Mouse (Mus musculus) heart, embryonic 14.5 days (tissue): ENCODE data around the gene Rsrp1. TPM values are rescaled to one million over a fixed set of nuclear protein-coding genes. Genes with fewer than 3 reads are reported as not detected.
A peak's percentile ranks its signal among the peaks of the same experiment; 100 is the strongest.

Experiments used
- ATAC-seq: fragments of 200-750 bp; cut with Nextera tagmentation; 2 replicates; pipeline ENCODE4 v1.8.0; 2017; ENCODE audit warnings: low read depth, moderate TSS enrichment; ENCODE audit not compliant: insufficient number of reproducible peaks, insufficient read depth, low FRiP score
- H3K27ac ChIP-seq, 2 experiments: fragments of 200-500 bp in 1 of 2; fragments of 300-500 bp in 1 of 2; sonication (generic) in 1 of 2; replicated peaks in 1 of 2; 2 replicates each; pipeline ENCODE4 v1.5.1; 2012 to 2014; ENCODE audit warnings: low read depth in 2 of 2, low read length in 2 of 2, control low read depth in 1 of 2, mild to moderate bottlenecking in 1 of 2, mixed read lengths in 1 of 2; ENCODE audit not compliant: control insufficient read depth in 1 of 2, insufficient read depth in 1 of 2
- H3K27me3 ChIP-seq: fragments of 300-500 bp; sonication (generic); 2 replicates; pipeline ENCODE4 v1.6.1; 2014; ENCODE audit warnings: mild to moderate bottlenecking, low read length, control low read depth; ENCODE audit not compliant: control insufficient read depth, insufficient read depth
- H3K36me3 ChIP-seq: fragments of 300-500 bp; sonication (generic); 2 replicates; pipeline ENCODE4 v1.6.1; 2014; ENCODE audit warnings: mild to moderate bottlenecking, control low read depth, low read length, mixed read lengths; ENCODE audit not compliant: control insufficient read depth, insufficient read depth
- H3K4me1 ChIP-seq, 2 experiments: fragments of 200-500 bp in 1 of 2; fragments of 300-500 bp in 1 of 2; sonication (generic) in 1 of 2; 2 replicates each; pipeline ENCODE4 v1.6.1; 2012 to 2014; ENCODE audit warnings: low read length in 2 of 2, control low read depth in 1 of 2, mixed read lengths in 1 of 2; ENCODE audit not compliant: control insufficient read depth in 2 of 2, insufficient read depth in 2 of 2
- H3K4me2 ChIP-seq: fragments of 300-500 bp; sonication (generic); 2 replicates; pipeline ENCODE4 v1.6.1; 2014; ENCODE audit warnings: mild to moderate bottlenecking, low read length
- H3K4me3 ChIP-seq, 2 experiments: fragments of 200-500 bp in 1 of 2; fragments of 300-500 bp in 1 of 2; sonication (generic) in 1 of 2; 2 replicates each; pipeline ENCODE4 v1.5.1; 2012 to 2014; ENCODE audit warnings: low read length in 2 of 2, mild to moderate bottlenecking in 2 of 2, control low read depth in 1 of 2, low read depth in 1 of 2, moderate library complexity in 1 of 2; ENCODE audit not compliant: control insufficient read depth in 1 of 2, insufficient read depth in 1 of 2
- H3K9ac ChIP-seq: fragments of 300-500 bp; sonication (generic); 2 replicates; pipeline ENCODE4 v1.6.1; 2014; ENCODE audit warnings: mild to moderate bottlenecking, low read length
- H3K9me3 ChIP-seq: fragments of 300-500 bp; sonication (generic); 2 replicates; pipeline ENCODE4 v1.6.1; 2016; ENCODE audit warnings: low read length, control low read depth; ENCODE audit not compliant: control insufficient read depth
- whole genome bisulfite sequencing: fragments of 180-500 bp; shearing (Covaris S2); extraction: QIAGEN DNeasy Blood & Tissue Kit; methylation state at CpG from one replicate; pipeline ENCODE4 v1.1.7; 2014; 5-methylcytosine and 5-hydroxymethylcytosine counted together
- polyA plus RNA-seq: library from polyadenylated mRNA; unstranded; fragments of >200 nt; fragmentation: Nextera tagmentation; extraction: Ambion mirVana; gene quantifications from 2 replicates; pipeline ENCODE4 v1.2.1, GENCODE M21; 2014

Rsrp1 gene
- 341 TPM in 2 replicates for polyA plus RNA-seq

DNA sequence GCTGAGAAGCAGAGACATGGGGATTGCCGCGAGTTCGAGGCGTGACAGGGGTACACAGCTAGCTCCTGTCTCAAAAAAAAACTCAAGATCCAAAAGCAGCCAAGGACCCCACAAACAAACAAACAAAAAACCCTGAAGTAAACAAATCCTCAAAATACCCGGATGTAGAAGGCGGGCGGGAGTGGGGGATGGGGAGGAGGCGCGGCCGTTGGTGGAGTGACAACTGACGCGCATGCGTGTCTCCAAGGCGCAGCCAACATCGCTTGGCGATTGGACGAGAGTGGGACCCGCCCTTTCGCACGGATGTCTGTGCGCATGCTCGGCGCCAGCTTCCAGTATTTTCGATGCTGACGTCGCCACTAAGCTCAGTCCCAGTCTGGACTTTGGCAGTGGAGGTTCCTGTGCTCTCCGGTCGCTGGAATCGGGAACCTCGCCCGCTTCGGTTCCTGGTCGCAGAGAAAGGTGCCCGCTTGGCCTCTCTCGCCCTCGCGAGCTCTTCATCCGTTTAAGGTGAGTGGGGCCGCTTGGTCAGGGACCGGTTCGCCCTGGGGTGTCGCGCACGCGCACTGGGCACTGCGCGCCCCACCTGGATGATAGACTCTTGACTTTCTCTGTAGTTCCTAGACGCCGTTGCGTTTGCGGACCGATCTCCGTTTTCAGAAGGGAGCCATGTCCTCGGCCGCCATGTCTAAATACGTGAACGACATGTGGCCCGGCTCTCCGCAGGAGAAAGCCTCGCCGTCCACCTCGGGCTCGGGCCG is at the start of gene Rsrp1:
TSS of gene Rsrp1 (plus strand) at position 335 of the 761 bp plus-strand sequence.
- WGBS, result under 1% methylated on average over 64 of the region's 64 CpGs
- Histone ChIP-seq H3K4me3 (peak within 1 kb of the TSS; percentile 76 to 90), H3K27ac (peak within 1 kb of the TSS; percentile 90 to 92), H3K9ac (peak within 1 kb of the TSS; percentile 96), H3K4me1 (peaks cover 5 to 23% of the 10 kb centered on the region in 2 experiments), H3K4me2 (peak within 1 kb of the TSS; percentile 85), H3K27me3 (no peaks in the 10 kb centered on the region), H3K9me3 (no peaks in the 10 kb centered on the region), H3K36me3 (peaks cover 39% of the 10 kb centered on the region)
- ATAC-seq, result peak; percentile 93

DNA sequence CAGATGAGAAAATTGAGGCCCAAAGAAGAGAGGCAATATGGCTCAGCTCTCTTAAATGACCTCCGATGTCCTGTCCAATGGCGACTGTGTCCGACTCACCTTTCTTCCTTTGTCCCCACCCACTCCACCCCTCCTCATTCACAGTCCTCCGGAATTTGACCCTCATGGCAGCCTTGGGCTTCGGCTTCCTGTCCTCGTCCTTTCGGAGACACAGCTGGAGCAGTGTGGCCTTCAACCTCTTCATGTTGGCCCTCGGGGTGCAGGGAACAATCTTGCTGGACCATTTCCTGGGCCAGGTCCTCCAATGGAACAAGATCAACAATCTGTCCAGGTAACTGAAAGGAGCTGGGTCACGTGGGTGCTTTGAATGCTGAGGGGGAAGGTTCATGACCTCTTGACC is 47.2 kb upstream of the Rsrp1 start:
- no peak for ATAC-seq
- 83% methylated on average over 9 of the region's 9 CpGs for WGBS
- Histone ChIP-seq H3K27me3 (no peaks in the 10 kb centered on the region), H3K27ac (no peak overlapping the region), H3K9me3 (no peaks in the 10 kb centered on the region), H3K36me3 (no peaks in the 10 kb centered on the region), H3K4me1 (peaks cover 3 to 5% of the 10 kb centered on the region in 2 experiments; a peak in 2 of 4 replicates), H3K9ac (no peak overlapping the region), H3K4me2 (no peak overlapping the region), H3K4me3 (no peak overlapping the region)

DNA sequence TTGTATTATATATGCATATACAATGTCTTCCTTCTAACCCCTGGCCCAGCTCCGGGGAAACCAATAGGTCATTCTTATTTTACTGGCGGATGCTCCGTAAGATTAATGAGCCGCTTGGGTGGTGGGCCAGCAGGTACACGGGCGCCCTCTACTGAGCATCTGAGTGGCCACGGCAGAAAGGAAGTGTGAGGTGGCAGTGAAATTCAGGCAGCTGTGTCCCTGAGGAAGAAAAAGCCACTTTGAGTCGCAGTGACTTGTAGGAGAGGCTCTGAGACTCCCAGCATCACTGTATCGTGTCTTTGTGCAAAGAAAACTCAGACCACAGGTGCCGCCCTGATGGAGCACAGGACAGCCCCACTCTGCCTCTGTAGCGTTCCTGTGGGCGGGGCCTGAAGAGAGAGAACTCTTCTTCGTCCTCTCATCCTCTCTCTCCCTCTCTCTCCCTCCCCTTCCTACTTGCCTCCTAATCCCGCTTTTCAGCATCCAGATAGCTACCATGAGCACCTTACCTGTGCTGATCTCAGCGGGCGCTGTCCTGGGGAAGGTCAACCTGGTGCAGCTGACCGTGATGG is 43.9 kb upstream of the Rsrp1 start:
- Histone ChIP-seq H3K4me2 (peak overlapping the region; percentile 64), H3K27ac (no peak overlapping the region), H3K9me3 (no peaks in the 10 kb centered on the region), H3K4me3 (peak overlapping the region; percentile 31 to 53), H3K4me1 (peaks cover 12 to 14% of the 10 kb centered on the region in 2 experiments; a peak in 3 of 4 replicates), H3K36me3 (no peaks in the 10 kb centered on the region), H3K27me3 (no peaks in the 10 kb centered on the region), H3K9ac (peak overlapping the region; percentile 42; the same call in 1 of the 2 replicates)
- no peak for ATAC-seq
- WGBS, result 5% methylated on average over 17 of the region's 17 CpGs

DNA sequence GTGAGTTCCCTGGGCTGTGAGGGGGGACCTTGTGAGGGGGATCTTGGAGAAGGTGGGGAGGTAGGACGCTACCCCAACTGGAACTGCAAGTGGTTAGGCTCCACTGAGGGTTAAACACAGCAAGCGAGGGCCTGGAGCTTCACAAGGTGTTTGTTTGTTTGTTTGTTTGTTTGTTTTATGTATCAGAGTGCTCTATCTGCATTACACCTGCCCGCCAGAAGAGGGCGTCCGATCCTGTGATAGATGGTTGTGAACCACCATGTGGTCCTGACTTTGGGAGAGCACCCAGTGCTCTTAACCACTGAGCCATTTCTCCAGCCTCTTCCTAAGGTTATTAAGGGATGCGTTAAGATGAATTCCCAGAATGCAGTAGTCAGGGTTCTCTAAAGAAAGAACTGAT is 43.4 kb upstream of the Rsrp1 start:
- H3K4me2 ChIP-seq, result peak overlapping the region; percentile 64
- 39% methylated on average over 6 of the region's 6 CpGs for WGBS
- H3K9ac ChIP-seq, result no peak overlapping the region
- no peaks in the 10 kb centered on the region for H3K36me3 ChIP-seq
- H3K4me3 ChIP-seq, result peak overlapping the region in 1 of 2 experiments; percentile 31; a peak in 2 of 4 replicates
- no peak for ATAC-seq
- no peaks in the 10 kb centered on the region for H3K27me3 ChIP-seq
- no peaks in the 10 kb centered on the region for H3K9me3 ChIP-seq
- peaks cover 15% of the 10 kb centered on the region in 2 experiments; a peak in 3 of 4 replicates for H3K4me1 ChIP-seq
- H3K27ac ChIP-seq, result no peak overlapping the region

DNA sequence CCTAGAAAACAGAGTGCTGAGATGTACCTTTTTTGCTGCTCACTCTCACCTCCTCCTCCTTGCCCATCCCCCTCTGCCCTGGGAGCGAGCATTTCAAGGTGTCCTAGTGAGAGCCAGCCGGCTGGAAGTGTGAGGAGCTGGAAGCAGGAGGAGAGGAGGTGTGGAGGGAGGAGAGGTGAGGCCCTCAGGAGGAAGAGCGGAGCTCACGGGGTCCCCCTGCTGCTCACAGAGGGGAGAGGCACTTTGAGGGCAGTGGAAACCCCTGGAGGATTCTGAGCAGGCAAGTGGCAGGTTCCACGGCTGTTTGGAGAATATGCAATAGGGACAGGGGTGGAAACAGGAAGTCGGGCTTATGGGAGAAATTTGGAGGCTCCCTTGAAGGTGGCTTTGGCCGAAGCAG is 40.1 kb upstream of the Rsrp1 start:
- Histone ChIP-seq H3K27ac (peak overlapping the region in 1 of 2 experiments; percentile 41; a peak in 2 of 4 replicates), H3K4me3 (no peak overlapping the region), H3K36me3 (no peaks in the 10 kb centered on the region), H3K27me3 (no peaks in the 10 kb centered on the region), H3K4me2 (no peak overlapping the region), H3K9ac (no peak overlapping the region), H3K9me3 (no peaks in the 10 kb centered on the region), H3K4me1 (peaks cover 15 to 16% of the 10 kb centered on the region in 2 experiments; a peak in 3 of 4 replicates)
- ATAC-seq, result no peak
- 32% methylated on average over 7 of the region's 7 CpGs for WGBS

DNA sequence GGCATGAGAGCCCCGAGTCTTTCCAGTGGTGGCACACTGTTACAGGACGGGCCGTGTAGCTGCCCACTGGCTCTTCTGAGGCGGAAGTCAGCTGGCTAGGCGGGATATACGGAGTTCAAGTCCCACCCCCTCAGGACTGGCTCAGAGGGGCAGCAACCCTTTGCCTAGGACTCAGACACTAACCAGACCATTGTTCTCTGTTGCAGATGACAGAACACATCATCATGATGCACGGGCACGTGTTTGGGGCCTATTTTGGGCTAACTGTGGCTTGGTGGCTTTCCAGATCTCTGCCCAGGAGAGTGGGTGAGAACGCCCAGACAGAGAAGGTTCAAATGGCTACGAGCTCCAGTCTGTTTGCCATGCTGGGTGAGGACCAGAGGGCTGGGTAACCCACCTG is 39.6 kb upstream of the Rsrp1 start:
- no peaks in the 10 kb centered on the region for H3K36me3 ChIP-seq
- H3K4me1 ChIP-seq, result peaks cover 15 to 16% of the 10 kb centered on the region in 2 experiments; a peak in 3 of 4 replicates
- no peak overlapping the region for H3K4me2 ChIP-seq
- peak; percentile 66 for ATAC-seq
- no peak overlapping the region for H3K4me3 ChIP-seq
- 54% methylated on average over 10 of the region's 10 CpGs for WGBS
- H3K9ac ChIP-seq, result no peak overlapping the region
- H3K27me3 ChIP-seq, result no peaks in the 10 kb centered on the region
- H3K27ac ChIP-seq, result peak overlapping the region; percentile 38 to 41
- 0 out of 2 replicates have a peak, but pooled peaks cover 1% of the 10 kb centered on the region for H3K9me3 ChIP-seq

DNA sequence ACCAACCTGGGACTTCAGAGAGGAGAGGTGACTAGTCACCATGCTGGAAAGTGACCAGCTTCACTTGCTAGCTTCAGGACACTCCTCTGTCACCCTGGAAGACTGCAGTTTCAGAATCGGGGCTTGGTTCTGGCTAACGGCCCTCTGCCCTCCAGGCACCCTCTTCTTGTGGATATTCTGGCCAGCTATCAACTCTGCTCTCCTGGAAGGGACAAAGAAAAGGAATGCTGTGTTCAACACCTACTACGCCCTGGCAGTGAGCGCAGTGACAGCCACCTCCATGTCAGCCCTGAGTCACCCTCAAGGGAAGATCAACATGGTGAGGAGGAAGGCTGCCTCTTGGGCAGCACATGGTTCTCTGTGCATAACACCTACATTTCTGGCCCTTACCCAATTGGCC is 39.0 kb upstream of the Rsrp1 start:
- peak overlapping the region; percentile 38 to 41 for H3K27ac ChIP-seq
- H3K36me3 ChIP-seq, result no peaks in the 10 kb centered on the region
- 0 out of 2 replicates have a peak, but pooled peaks cover 5% of the 10 kb centered on the region for H3K9me3 ChIP-seq
- no peak overlapping the region for H3K4me3 ChIP-seq
- WGBS, result 65% methylated on average over 4 of the region's 4 CpGs
- ATAC-seq, result no peak
- no peaks in the 10 kb centered on the region for H3K27me3 ChIP-seq
- H3K4me1 ChIP-seq, result peaks cover 15 to 16% of the 10 kb centered on the region in 2 experiments; a peak in 3 of 4 replicates
- no peak overlapping the region for H3K4me2 ChIP-seq
- H3K9ac ChIP-seq, result no peak overlapping the region
